Mouse (Mus musculus) heart, adult 18-20 months (tissue): ENCODE results near the gene Plekhd1. TPM values are rescaled to one million over a fixed set of nuclear protein-coding genes. Genes with fewer than 3 reads are reported as not detected.

Experiments
- DNase-seq, 2 experiments: peaks; one replicate each; pipeline ENCODE4 v3.0.0; 2021 to 2022; ENCODE audit warnings: mixed read lengths in 1 of 2
- long read RNA-seq, 2 experiments: library from polyadenylated mRNA; stranded (forward); transcript quantifications; one replicate each; pipeline ENCODE4 v2.0.0; 2021
- total RNA-seq, 2 experiments: library from RNA; stranded (reverse); gene quantifications; 2 replicates each; pipeline ENCODE4 v1.2.3; 2021

Gene Plekhd1
- under 1 TPM in 1 of 2 experiments, not detected in 1; 0.20 TPM for total RNA-seq
- long read RNA-seq, experiment 1 = 0 reads
- long read RNA-seq, experiment 2 = 0 reads

- peak in 1 of 2 experiments; percentile 10 for DNase-seq
Measured at GRCm38 (mm10) chr12:80692269-80692972, at the start of gene Plekhd1. Gene Plekhd1 (plus strand): TSS chr12:80692591.

DNA sequence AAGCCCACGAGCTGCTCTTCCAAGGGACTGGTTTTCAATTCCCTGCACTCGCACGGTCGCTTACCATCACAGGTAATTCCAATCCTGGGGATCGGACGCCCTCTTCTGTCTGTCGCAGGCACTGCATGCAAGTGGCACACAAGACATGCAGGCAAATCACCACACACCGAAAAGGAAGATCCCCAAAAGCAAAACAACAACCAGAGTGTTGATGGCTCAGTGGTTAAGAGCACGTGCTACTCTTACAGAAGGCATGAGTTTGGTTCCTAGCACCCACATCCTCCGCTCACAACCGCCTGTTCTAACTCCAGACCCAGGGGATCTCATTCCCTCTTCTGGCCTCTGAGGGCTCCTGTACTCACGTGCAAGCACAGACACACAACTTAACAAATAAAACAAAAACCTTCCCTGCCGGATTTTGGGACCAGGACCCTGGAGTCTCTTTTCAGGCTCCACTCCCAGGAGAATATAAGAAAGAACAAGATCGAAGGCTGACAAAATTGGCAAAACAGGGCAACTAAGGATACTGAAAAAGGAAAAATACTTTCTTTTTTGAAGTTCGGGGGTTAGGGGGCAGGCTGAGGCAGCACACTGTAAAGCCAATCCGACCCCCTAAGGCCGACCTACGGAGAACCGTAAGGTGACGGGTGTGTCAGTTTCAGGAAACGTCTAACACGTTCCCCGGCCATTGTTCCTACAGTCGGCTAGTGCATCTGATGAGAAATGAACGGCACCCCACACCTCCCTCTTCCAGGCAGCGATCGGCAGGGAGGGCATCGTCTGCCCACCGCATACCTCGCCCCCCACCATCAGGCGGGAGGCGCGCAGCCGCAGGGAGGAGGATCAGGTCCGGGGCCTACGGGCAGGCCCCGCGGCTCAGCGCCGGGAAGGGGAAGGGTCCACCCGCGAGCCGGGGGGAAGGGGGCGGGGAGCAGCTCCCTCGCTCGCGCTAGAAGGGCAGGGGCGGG, 49.4 kb upstream of the Plekhd1 start:
- DNase-seq = peak; percentile 17 to 55

DNA sequence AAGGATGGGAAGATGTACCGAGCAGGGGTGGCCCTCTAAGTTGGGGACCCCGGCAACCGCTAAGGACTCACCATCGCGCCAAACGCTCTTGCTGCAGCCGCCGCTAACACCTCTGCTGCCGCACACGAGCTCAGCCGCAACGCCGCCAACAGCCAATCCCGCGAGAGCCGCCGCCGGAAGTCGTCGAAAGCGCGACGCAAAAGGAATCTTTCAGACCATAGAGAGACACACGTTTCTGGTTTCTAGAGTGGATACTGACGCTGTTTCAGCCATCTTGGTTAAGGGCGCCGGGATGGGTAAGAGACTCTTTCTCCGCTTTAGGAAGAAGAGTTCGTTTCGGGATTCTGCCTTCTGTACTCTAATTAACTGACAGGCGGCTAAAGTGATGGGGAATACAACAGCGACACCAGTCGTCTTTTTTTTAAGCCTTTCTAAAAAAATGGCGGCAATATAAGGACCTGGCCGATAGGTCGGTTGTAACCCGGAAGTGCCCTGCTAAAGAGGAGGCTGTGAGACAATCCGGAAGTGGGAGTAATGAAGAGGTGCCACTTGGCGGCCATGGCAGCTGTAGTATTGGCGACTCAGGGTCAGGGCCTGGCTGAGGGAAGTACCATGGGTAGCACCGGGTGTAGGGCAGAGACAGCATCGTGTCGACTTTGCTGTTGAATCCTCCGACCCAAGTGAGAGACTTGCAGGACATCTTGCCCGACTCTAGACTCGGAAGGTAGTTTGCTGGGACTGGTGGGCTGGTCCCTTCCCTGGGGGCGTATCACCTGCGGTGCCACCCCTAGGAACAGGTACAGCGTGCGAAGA, 48.5 kb upstream of the Plekhd1 start, which contains the start of the genes Slc39a9 and Erh:
Gene Slc39a9 (plus strand): TSS at position 191 of the 813 bp plus-strand sequence.
Gene Erh (minus strand): TSS at position 649 of the 813 bp plus-strand sequence.
- peak; percentile 95 to 98 for DNase-seq

DNA sequence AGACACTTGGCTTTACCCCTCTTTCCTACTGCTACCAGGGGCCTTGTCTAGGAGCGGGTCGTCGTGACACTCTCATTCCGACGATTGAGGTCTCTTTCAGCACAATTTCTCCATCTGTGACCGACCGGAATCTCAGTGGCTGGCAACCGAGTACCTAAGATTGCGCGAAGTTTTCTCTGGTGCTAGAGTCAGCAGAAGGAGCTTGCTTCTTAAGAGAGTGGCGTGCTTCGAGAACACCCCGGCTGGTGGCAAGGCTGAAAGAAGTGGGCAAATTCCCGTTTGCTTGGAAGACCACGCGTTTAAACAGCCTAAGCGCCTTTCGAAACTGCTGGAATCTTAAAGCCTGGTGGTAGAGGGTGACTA, 47.9 kb upstream of the Plekhd1 start:
- DNase-seq = no peak

GRCm38 (mm10) chr12:80646377-80646776, 46.0 kb upstream of the Plekhd1 start:
- no peak for DNase-seq

GRCm38 (mm10) chr12:80653951-80654658, 38.3 kb upstream of the Plekhd1 start:
- DNase-seq = peak; percentile 45 to 72

GRCm38 (mm10) chr12:80654659-80655025, 37.7 kb upstream of the Plekhd1 start:
- DNase-seq = peak; percentile 11 to 17

GRCm38 (mm10) chr12:80658661-80659060, 33.7 kb upstream of the Plekhd1 start:
- no peak for DNase-seq

- DNase-seq = no peak
Measured at GRCm38 (mm10) chr12:80662322-80662721, 30.1 kb upstream of the Plekhd1 start.

GRCm38 (mm10) chr12:80663935-80664334, 28.5 kb upstream of the Plekhd1 start:
- DNase-seq = no peak

DNA sequence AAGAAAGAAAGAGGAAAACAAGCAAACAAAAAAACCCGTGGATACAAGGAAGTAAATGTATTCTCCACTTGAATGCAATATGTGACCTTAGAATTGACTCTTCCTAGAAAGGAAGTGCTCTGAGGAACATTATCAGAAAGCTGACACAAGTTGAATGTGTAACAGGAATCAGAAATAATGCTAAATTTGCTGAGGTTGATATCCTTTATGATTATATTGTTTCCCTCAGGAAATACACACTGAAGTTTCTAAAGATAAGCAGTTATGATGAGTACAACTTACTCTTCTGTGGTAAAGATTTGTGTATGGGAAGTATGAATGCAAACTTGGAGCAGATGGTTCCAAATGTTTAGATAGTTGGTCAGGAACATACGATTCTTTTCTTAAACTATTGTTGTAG, 24.0 kb upstream of the Plekhd1 start:
- DNase-seq = no peak

DNA sequence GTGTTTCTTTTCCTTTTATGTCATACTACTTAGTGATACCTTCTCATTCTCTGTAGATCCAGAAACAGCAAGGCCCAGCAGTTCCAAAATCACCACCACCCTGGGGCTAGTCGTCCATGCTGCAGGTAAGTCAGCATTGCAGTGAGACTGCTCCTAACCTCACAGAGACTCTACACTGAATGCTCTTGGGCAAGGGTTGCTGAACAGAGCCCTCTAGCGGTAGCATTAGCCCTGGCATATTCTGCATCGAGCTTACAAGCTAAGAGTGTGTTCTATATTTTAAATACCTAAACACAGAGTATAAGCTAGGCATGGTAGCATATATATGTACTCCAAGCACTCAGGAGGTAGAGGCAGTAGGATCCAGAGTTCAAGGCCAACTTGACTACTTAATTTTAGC, 19.2 kb upstream of the Plekhd1 start:
- peak; percentile 36 to 72 for DNase-seq

DNA sequence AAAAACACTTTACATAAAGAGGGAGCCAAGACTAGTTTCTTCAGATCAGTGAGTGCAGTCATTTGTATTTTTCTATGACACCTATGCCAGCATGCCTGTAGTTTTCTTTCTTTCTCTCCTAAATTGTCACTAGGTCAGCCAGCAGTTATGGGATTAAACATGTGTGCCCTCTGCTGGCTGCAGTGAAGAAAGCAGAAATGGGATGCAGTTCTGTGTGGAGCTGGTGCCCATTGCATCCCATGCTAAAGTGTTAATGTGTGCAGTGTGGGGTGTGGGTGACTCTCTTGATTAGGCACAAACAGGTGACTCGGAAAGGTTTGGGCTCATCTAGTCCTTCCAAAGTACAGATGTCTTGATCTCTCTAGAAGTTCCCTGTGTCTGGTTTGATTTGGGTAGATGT, 11.1 kb upstream of the Plekhd1 start:
- peak in 1 of 2 experiments; percentile 44 for DNase-seq

DNA sequence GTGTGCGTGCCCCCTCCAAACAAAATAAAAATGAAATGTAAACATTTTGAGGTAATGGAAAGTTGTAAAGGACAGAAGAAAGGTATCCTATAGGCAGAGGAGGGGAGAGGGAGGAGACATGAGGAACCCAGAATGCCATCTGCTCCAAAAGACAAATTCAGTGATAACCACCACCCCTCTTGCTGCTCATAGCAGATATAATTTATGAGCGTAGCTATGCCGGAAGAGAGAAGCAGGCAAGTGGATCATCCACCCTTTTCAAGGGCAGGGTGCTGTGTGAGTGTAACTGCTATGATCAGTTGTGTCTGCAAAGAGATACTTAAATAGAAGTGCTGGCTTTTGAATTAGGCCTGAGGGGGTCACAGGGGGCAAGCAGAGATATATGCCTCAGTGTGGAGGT, 8.8 kb upstream of the Plekhd1 start:
- DNase-seq = no peak

- no peak for DNase-seq
Measured at GRCm38 (mm10) chr12:80684316-80684715, 8.1 kb upstream of the Plekhd1 start.

- peak; percentile 30 to 43 for DNase-seq
Measured at GRCm38 (mm10) chr12:80687788-80688211, 4.6 kb upstream of the Plekhd1 start.

GRCm38 (mm10) chr12:80689696-80690095, 2.7 kb upstream of the Plekhd1 start:
- no peak for DNase-seq

GRCm38 (mm10) chr12:80691671-80692091, 710 bp upstream of the Plekhd1 start:
- no peak for DNase-seq

GRCm38 (mm10) chr12:80693700-80694099, 1.3 kb downstream of the Plekhd1 start:
- no peak for DNase-seq

DNA sequence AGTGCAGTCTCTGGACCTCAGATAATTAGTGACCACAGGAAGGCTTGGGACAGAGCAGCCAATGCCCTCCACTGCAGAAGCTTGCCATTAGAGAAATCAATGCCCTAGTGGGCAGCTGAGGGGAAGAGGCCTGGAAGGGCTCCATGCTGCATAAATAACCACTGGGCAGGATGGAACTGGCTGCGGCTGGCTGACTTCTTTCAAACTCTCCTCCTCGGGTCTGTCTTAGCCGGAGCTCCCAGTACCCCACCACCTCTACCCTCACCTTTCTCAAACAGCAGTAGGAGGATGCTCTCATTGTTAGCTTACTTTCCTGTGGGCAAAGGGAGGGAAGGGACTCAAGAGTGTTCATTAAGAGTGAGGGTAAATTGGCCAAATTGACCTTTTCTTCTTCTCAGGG, 2.6 kb downstream of the Plekhd1 start:
- no peak for DNase-seq

- DNase-seq = no peak
Measured at GRCm38 (mm10) chr12:80698526-80699143, 6.2 kb downstream of the Plekhd1 start.
